Mouse (Mus musculus): ENCODE measurements around the gene Wfikkn1.

Wfikkn1 gene

GRCm38 (mm10) chr17:25867836-25868600 is 12.6 kb downstream of the Wfikkn1 start:
- peak; percentile 57 to 59 for DNase-seq

- DNase-seq: no peak
These were observed 13.2 kb downstream of the Wfikkn1 start for GRCm38 (mm10) chr17:25867509-25867835.

GRCm38 (mm10) chr17:25866172-25866571 is 14.5 kb downstream of the Wfikkn1 start:
- no peak for DNase-seq

GRCm38 (mm10) chr17:25865288-25865687 is 15.4 kb downstream of the Wfikkn1 start:
- no peak for DNase-seq

GRCm38 (mm10) chr17:25864311-25864710 is 16.3 kb downstream of the Wfikkn1 start:
- no peak for DNase-seq

- DNase-seq: no peak
These were observed 17.0 kb downstream of the Wfikkn1 start for GRCm38 (mm10) chr17:25863681-25864080.

- no peak for DNase-seq
These were observed 18.7 kb downstream of the Wfikkn1 start for GRCm38 (mm10) chr17:25861704-25862612.

- DNase-seq: peak; percentile 93 to 95
These were observed 19.6 kb downstream of the Wfikkn1 start, which contains the start of gene Wdr90 for GRCm38 (mm10) chr17:25860832-25861703. Wdr90 (minus strand) TSS chr17:25861501.

- DNase-seq: no peak
These were observed 20.4 kb downstream of the Wfikkn1 start for GRCm38 (mm10) chr17:25860229-25860628.

GRCm38 (mm10) chr17:25844396-25844901 is 36.2 kb downstream of the Wfikkn1 start, which contains the start of gene Rhot2:
Rhot2 (minus strand) TSS chr17:25844851.
- DNase-seq: peak; percentile 97 to 98

- no peak for DNase-seq
These were observed 36.8 kb downstream of the Wfikkn1 start for GRCm38 (mm10) chr17:25843636-25844395.

GRCm38 (mm10) chr17:25843122-25843521 is 37.5 kb downstream of the Wfikkn1 start:
- no peak for DNase-seq

- DNase-seq: no peak
These were observed 38.1 kb downstream of the Wfikkn1 start for GRCm38 (mm10) chr17:25842509-25842908.

- DNase-seq: no peak
These were observed 39.4 kb downstream of the Wfikkn1 start, which contains the start of gene Gm20683 for GRCm38 (mm10) chr17:25841117-25841880. Gm20683 (minus strand) TSS chr17:25841763.

GRCm38 (mm10) chr17:25840519-25840918 is 40.1 kb downstream of the Wfikkn1 start:
- DNase-seq: no peak

GRCm38 (mm10) chr17:25839455-25840235 is 41.0 kb downstream of the Wfikkn1 start:
- DNase-seq: no peak

- no peak for DNase-seq
These were observed 41.8 kb downstream of the Wfikkn1 start for GRCm38 (mm10) chr17:25838904-25839303.

- DNase-seq: no peak
These were observed 43.1 kb downstream of the Wfikkn1 start for GRCm38 (mm10) chr17:25837533-25837932.

- peak; percentile 57 to 64 for DNase-seq
These were observed 43.6 kb downstream of the Wfikkn1 start, which contains the start of gene Rhbdl1 for GRCm38 (mm10) chr17:25837076-25837410. Rhbdl1 (minus strand) TSS chr17:25837295.
